ENCODE assay signal across 8 mouse cellular contexts in the genomic region with DNA sequence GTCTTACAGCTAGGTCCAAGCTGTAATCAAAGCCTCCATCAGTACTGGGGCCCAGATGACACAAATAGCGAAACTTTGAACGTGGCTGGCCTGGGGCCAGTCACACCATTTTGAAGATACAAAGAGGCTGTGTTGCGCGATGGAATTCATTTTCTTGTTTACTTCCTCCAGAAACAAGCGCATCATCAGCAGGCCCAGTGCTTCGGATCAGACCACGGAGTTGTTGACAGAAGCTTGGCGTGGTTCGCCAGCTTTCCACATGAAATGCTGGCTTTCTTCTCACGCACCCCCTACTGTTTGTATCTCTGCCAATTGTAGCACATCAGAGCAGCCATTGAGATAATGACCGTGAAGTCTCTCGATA.
DNase-seq lines count a peak whose midpoint lies in the region; ATAC-seq lines count a peak whose summit lies in the region.
"Had no signal": no experiment of that assay in that cellular context is flagged by ENCODE, and none has a peak within 500 bp of the region (broad histone marks: within the 10 kb centered on the region; RNA-seq: fewer than 3 reads in every experiment).

No protein-coding gene starts in this region.

- peaks cover 63% of the 10 kb centered on the region for H3K4me1 ChIP-seq in forebrain, embryonic 10.5 days
- peaks cover 8% of the 10 kb centered on the region; the same call in 1 of the 2 replicates for H3K4me1 ChIP-seq in heart, embryonic 15.5 days (replicated peaks)

- H3K27ac ChIP-seq in forebrain, embryonic 10.5 days, result peak overlapping the region; percentile 68; the same call in 1 of the 2 replicates
- H3K27ac ChIP-seq in heart, embryonic 15.5 days, result no peak overlapping the region
- H3K27ac ChIP-seq: macrophage had no signal

- WGBS in forebrain, embryonic 10.5 days, result 27% methylated on average over 12 of the region's 12 CpGs
- WGBS in heart, embryonic 15.5 days, result 25% methylated on average over 12 of the region's 12 CpGs

- H3K9me3 ChIP-seq in forebrain, embryonic 10.5 days, result no peaks in the 10 kb centered on the region
- no peaks in the 10 kb centered on the region for H3K9me3 ChIP-seq in heart, embryonic 15.5 days (replicated peaks)

- no peaks in the 10 kb centered on the region for H3K36me3 ChIP-seq in forebrain, embryonic 10.5 days (replicated peaks)
- H3K36me3 ChIP-seq in heart, embryonic 15.5 days, result no peaks in the 10 kb centered on the region

- H3K27me3 ChIP-seq in forebrain, embryonic 10.5 days (ENCODE audit: poor library complexity, severe bottlenecking), result peaks cover 30% of the 10 kb centered on the region; the same call in 1 of the 2 replicates
- H3K27me3 ChIP-seq in heart, embryonic 15.5 days, result peaks cover 58% of the 10 kb centered on the region

- ATAC-seq in heart, embryonic 15.5 days (replicated peaks; ENCODE audit: insufficient number of reproducible peaks, insufficient read depth, low FRiP score, low read depth), result peak; percentile 69; the same call in 1 of the 2 replicates

- peak; percentile 95 for DNase-seq in cerebellum, postnatal 10 days
- peak; percentile 46 for DNase-seq in forebrain, embryonic 10.5 days (ENCODE audit: extremely low spot score, low spot score)
- peak; percentile 73 to 86 for DNase-seq in layer of hippocampus, postnatal 14 days (ENCODE audit: low spot score in 2 of 2)
- peak; percentile 82 for DNase-seq in lung, postnatal 36 days
- DNase-seq in skeletal muscle tissue, adult 2 months (ENCODE audit: low read depth, low spot score), result peak; percentile 47
- no peak for DNase-seq in adrenal gland, adult (ENCODE audit: inconsistent age in 2 of 2, low spot score in 1 of 2)

- peak overlapping the region; percentile 24; the same call in 1 of the 2 replicates for H3K4me3 ChIP-seq in forebrain, embryonic 10.5 days
- no peak overlapping the region for H3K4me3 ChIP-seq in heart, embryonic 15.5 days

- peak overlapping the region; percentile 25 for H3K4me2 ChIP-seq in heart, embryonic 15.5 days

- H3K9ac ChIP-seq in heart, embryonic 15.5 days, result no peak overlapping the region

Comparison
In these comparisons a context has a peak if more than half of its experiments do, and no peak if none do; other contexts are left out.
1. DNase-seq: peak in cerebellum, postnatal 10 days (2 of 2), forebrain, embryonic 10.5 days (single experiment), layer of hippocampus, postnatal 14 days (2 of 2), lung, postnatal 36 days (single experiment) and skeletal muscle tissue, adult 2 months (single experiment); none in adrenal gland, adult (0 of 2).